Comparison of ENCODE assay signal across 1 mouse cellular context in the genomic region with DNA sequence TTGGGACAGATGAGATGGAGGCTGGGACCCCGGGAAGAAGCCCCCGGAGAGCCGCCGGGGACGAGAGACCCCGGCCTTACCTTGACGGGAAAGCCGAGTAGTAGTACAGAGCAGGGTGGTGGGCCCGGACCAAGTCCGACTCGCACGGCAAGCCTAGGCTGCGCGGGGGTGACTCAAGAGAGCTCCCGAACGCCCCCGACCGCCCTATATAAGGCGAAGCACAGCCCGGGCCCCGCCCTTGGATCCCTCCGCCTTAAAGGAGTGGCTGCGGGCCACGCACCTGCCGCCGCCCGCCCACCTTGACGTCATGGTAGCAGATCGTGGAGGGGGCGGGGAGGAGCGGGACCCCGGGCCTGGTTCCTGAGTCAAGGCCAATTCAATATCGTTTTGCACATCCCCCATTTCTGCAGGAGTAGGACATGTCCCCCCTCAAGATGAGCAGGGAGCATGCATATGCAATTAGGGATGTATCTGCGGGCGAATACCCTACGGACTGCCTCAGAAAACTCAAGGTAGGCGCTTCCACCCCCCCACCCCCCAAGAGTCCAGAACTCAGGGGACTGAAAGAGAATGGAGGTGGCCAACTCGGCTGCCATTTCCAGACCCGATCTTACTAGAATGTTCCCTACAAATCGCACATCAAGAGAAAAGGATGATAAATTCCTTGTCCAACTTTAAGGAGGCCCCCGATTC.
TF ChIP-seq lines count a peak whose summit lies in the region.

Gene Hsp90ab1 (minus strand): TSS at position 185 of the 693 bp plus-strand sequence.

TF ChIP-seq in CH12.LX, 34 proteins besides CTCF, POLR2A, EP300 and RAD21 (continued from another document):
- TF ChIP-seq MAX (IDR thresholded peaks at IDR 0.05; ENCODE audit: low read length) (no peak), TCF12 (IDR thresholded peaks at IDR 0.05; ENCODE audit: low read depth, low read length) (peak; percentile 98), NRF1 (IDR thresholded peaks at IDR 0.05; ENCODE audit: low read depth, low read length) (peak; percentile 53), HCFC1 (IDR thresholded peaks at IDR 0.05; ENCODE audit: low read depth, low read length) (peak; percentile 67), CHD1 (IDR thresholded peaks at IDR 0.05; ENCODE audit: low read depth, low read length) (peak; percentile 88), ZMIZ1 (IDR thresholded peaks at IDR 0.05; ENCODE audit: low read depth, low read length) (peak; percentile 99), MYC (IDR thresholded peaks at IDR 0.05; ENCODE audit: low read depth, low read length) (no peak), USF1 (IDR thresholded peaks at IDR 0.05; ENCODE audit: low read depth, low read length) (no peak), KAT2A (IDR thresholded peaks at IDR 0.05; ENCODE audit: insufficient replicate concordance, low read length) (peak; percentile 95), MEF2A (IDR thresholded peaks at IDR 0.05; ENCODE audit: borderline replicate concordance, low read depth, low read length) (0 out of 2 replicates have a peak, but pooled peaks have one; percentile 26), ELF1 (IDR thresholded peaks at IDR 0.05; ENCODE audit: low read depth, low read length) (peak; percentile 52; the same call in 1 of the 2 replicates), JUN (IDR thresholded peaks at IDR 0.05; ENCODE audit: insufficient read depth, low read depth, low read length) (no peak), BHLHE40 (IDR thresholded peaks at IDR 0.05; ENCODE audit: low read depth, low read length) (peak; percentile 56; the same call in 1 of the 2 replicates), E2F4 (IDR thresholded peaks at IDR 0.05; ENCODE audit: insufficient replicate concordance, low read depth, low read length) (no peak), IRF4 (IDR thresholded peaks at IDR 0.05; ENCODE audit: low read depth, low read length) (peak; percentile 64; the same call in 1 of the 2 replicates), SIN3A (IDR thresholded peaks at IDR 0.05; ENCODE audit: low read length) (peak; percentile 20), CHD2 (IDR thresholded peaks at IDR 0.05; ENCODE audit: low read length) (peak; percentile 93), POLR2AphosphoS2 (IDR thresholded peaks at IDR 0.05; ENCODE audit: low read depth, low read length) (peak; percentile 97), ETS1 (conservative IDR thresholded peaks at IDR 0.05; ENCODE audit: low read depth, low read length) (peak; percentile 54), GABPA (IDR thresholded peaks at IDR 0.05; ENCODE audit: insufficient replicate concordance, low read depth, low read length) (no peak), SMC3 (IDR thresholded peaks at IDR 0.05; ENCODE audit: low read depth, low read length) (no peak), MXI1 (IDR thresholded peaks at IDR 0.05; ENCODE audit: low read depth, low read length) (no peak; the same call in 1 of the 2 replicates), ZKSCAN1 (IDR thresholded peaks at IDR 0.05; ENCODE audit: borderline replicate concordance, low read depth, low read length) (no peak; the same call in 1 of the 2 replicates), ZNF384 (IDR thresholded peaks at IDR 0.05; ENCODE audit: low read depth, low read length) (peak; percentile 61; the same call in 1 of the 2 replicates), UBTF (IDR thresholded peaks at IDR 0.05; ENCODE audit: low read depth, low read length) (no peak), JUND (conservative IDR thresholded peaks at IDR 0.05; ENCODE audit: low read depth, low read length) (no peak), NELFE (IDR thresholded peaks at IDR 0.05; ENCODE audit: low read depth, low read length) (peak; percentile 100), USF2 (conservative IDR thresholded peaks at IDR 0.05; ENCODE audit: low read depth, low read length) (no peak), MAFK (IDR thresholded peaks at IDR 0.05; ENCODE audit: insufficient replicate concordance, low read length) (0 out of 2 replicates have a peak, but pooled peaks have one; percentile 19)
